Mouse (Mus musculus) urinary bladder, postnatal 0 days (tissue): Measurements from ENCODE around the gene Tmem189. TPM values are rescaled to one million over a fixed set of nuclear protein-coding genes. Genes with fewer than 3 reads are reported as not detected.

Experiments
- microRNA-seq: library from miRNA; unstranded; fragments of <30 nt; microRNA quantifications from one replicate; pipeline ENCODE4, GENCODE M21; 2016
- polyA plus RNA-seq: library from polyadenylated mRNA; unstranded; fragments of >200 nt; fragmentation: Nextera tagmentation; extraction: Ambion mirVana; gene quantifications from 2 replicates; pipeline ENCODE4 v1.2.1, GENCODE M21; 2015

Tmem189 gene
- 26.1 and 31.0 TPM in 2 replicates for polyA plus RNA-seq

DNA sequence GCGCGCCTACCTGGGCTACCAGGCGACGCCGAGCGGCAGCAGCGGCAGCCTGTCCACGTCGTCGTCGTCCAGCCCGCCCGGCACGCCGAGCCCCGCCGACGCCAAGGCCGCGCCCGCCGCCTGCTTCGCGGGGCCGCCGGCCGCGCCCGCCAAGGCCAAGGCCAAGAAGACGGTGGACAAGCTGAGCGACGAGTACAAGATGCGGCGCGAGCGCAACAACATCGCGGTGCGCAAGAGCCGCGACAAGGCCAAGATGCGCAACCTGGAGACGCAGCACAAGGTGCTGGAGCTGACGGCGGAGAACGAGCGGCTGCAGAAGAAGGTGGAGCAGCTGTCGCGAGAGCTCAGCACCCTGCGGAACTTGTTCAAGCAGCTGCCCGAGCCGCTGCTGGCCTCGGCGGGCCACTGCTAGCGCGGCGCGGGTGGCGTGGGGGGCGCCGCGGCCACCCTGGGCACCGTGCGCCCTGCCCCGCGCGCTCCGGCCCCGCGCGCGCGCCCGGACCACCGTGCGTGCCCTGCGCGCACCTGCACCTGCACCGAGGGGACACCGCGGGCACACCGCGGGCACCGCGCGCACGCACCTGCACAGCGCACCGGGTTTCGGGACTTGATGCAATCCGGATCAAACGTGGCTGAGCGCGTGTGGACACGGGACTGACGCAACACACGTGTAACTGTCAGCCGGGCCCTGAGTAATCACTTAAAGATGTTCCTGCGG, at the start of gene Tmem189:
Gene Tmem189, minus strand, starts transcription at position 322 of the 718 bp plus-strand sequence.

DNA sequence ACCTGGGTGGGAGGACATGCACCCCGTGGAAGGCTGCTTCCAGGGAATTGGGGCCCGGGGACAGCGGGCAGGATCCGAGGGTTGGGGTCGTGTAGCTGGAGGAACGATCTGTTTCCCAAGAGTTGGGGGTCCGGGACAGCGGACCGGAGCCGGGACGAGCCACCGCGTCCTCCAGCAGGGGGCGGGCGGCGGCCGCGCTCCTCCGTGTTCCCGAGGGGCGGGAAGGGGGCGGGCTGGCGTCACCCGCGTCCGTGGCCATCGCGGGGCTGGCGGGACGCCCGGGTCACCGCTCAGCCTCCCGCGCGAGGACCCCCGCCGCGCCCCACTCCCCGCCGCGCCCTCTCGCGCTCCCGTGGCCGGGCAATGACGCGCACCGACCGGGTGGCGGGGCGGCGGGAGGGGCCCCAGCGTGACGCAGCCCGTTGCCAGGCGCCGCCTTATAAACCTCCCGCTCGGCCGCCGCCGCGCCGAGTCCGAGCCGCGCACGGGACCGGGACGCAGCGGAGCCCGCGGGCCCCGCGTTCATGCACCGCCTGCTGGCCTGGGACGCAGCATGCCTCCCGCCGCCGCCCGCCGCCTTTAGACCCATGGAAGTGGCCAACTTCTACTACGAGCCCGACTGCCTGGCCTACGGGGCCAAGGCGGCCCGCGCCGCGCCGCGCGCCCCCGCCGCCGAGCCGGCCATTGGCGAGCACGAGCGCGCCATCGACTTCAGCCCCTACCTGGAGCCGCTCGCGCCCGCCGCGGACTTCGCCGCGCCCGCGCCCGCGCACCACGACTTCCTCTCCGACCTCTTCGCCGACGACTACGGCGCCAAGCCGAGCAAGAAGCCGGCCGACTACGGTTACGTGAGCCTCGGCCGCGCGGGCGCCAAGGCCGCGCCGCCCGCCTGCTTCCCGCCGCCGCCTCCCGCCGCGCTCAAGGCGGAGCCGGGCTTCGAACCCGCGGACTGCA, 847 bp downstream of the Tmem189 start, which contains the start of gene Cebpb:
Gene Cebpb, plus strand, starts transcription at position 418 of the 954 bp plus-strand sequence.

DNA sequence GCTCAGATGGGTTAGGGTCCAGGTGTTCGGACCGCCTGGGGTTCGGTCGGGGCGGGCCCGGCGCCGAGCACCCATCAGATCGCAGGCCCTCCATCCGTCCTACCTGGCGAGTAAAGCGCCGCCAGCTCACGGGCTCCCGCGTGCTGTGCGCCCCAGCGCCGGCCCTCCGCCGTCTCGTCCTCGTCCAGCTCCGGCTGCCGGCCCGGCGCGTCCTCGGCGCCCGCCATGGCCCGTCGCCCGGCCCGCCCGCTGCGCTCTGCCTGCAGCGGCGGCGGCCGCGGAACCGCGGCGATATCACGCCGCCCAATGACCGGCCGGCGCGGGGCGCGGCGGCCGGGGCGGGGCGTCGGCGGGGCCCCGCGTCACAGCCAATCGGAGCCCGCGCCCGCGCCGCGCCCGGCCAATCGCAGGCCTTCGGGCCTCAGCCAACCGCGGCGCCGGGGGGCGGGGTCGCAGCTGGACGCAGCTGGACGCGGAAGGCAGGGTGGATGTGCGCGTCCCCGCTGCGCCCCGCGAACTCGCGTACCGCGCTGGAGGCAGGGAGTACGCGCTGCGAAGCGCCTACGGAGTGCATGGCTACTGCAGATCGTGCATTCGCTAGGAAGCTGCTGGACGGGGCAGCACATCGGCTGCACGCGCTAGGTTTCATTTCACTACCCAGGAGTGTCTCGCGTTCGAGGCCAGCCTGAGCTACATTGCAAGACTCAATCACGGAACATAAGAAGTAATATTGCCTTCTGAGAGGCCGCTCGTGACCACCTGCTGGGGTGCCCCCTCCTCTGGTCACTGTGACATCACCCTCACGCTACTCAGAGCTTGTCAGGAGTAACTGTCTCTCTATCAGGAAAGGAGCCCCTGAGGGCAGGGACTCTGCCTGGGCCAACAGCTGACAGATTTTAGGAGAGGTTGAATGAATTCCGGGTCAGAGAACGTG, 28.1 kb downstream of the Tmem189 start, which contains the start of gene Gm20431:
Gene Gm20431, minus strand, starts transcription at position 227 of the 934 bp plus-strand sequence.

DNA sequence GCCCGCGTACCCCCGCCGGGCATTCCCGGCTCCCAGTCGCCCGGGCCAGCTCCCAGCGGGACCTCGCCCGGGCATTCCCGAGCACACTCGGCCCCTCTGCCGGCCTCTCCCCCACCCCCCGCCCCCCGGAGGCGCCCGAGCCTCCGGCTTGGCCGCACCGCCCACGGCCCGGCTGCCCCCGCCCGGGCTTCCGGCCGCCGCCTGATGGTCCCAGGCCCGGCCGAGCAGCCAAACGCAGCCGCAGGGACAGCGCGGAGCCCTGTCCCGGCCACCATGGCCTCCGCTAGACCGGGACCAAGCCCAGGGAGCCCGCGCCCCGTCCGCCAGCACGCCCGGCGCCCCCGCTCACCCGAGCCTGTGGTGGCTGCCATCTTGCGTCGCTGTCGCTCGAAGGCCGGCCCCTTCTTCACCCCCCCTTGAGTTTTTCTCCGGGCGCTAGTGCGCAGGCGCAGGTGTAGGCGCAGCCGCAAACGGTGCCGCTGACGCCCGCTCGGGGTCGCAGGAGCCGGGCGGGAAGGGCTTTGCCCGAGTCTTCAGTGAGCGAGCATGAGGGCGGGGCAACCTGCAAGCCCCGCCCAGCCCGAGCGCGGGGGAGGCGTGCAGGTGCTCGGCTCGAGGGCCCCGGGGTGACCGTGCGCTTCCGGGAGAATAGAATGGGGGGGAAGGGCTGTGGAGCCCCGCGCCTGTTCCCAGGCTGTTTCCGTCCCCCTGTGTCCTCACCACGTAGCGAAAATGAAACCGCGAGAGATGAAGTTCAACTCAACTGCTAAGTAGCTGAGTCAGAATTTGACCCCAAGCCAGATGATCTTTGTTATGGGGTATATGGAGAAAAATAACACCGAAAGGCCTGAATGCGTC, 57.8 kb downstream of the Tmem189 start, which contains the start of gene Ube2v1:
Gene Ube2v1, minus strand, starts transcription at position 505 of the 858 bp plus-strand sequence.

Small RNA genes lying within 50 kb of the gene (microRNA-seq; reads per million reads assigned to microRNA genes)
- gene Gm22355, result not detected

Other genes with a start within 250 kb of the Tmem189 start
- gene Rnf114, start 197.2 kb downstream of the Tmem189 start, polyA plus RNA-seq, result 54.8 and 61.5 TPM in 2 replicates
- 7.4 and 7.6 TPM in 2 replicates for gene Spata2, start 196.9 kb downstream of the Tmem189 start, polyA plus RNA-seq
- gene Snai1, start 151.6 kb downstream of the Tmem189 start, polyA plus RNA-seq, result 33.0 and 34.0 TPM in 2 replicates
- gene Ube2v1, start 57.7 kb downstream of the Tmem189 start, polyA plus RNA-seq, result 206 and 234 TPM in 2 replicates
- gene Gm20431, start 28.3 kb downstream of the Tmem189 start, polyA plus RNA-seq, result 4.0 and 6.2 TPM in 2 replicates
- gene Cebpb, start 907 bp downstream of the Tmem189 start, polyA plus RNA-seq, result 25.6 and 46.3 TPM in 2 replicates
- 40.2 and 43.9 TPM in 2 replicates for gene Ptpn1, start 242.2 kb upstream of the Tmem189 start, polyA plus RNA-seq